Mouse (Mus musculus): ENCODE results near the gene Morn1. TPM values are rescaled to one million over a fixed set of nuclear protein-coding genes. Genes with fewer than 3 reads are reported as not detected.

Morn1 gene
- polyA plus RNA-seq, 1 experiment = 5.0 TPM

- Histone ChIP-seq H3K4me3 (ENCODE audit: insufficient read depth, low read length) (no peak overlapping the region), H3K27ac (ENCODE audit: insufficient read depth, low read length) (no peak overlapping the region), H3K4me1 (ENCODE audit: control insufficient read depth, insufficient read depth, low read length) (no peaks in the 10 kb centered on the region)
- TF ChIP-seq POLR2A (IDR thresholded peaks at IDR 0.05; ENCODE audit: low read depth, low read length) = no peak
- no peak for TF ChIP-seq CTCF (IDR thresholded peaks at IDR 0.05; ENCODE audit: borderline replicate concordance, insufficient read depth, low read length)
Measured at GRCm38 (mm10) chr4:155090688-155091449, 4.5 kb downstream of the Morn1 start.

GRCm38 (mm10) chr4:155092718-155093430 is 6.5 kb downstream of the Morn1 start:
- no peaks in the 10 kb centered on the region for H3K4me1 ChIP-seq (ENCODE audit: control insufficient read depth, insufficient read depth, low read length)
- H3K4me3 ChIP-seq (ENCODE audit: insufficient read depth, low read length) = no peak overlapping the region
- H3K27ac ChIP-seq (ENCODE audit: insufficient read depth, low read length) = no peak overlapping the region
- TF ChIP-seq CTCF (IDR thresholded peaks at IDR 0.05; ENCODE audit: borderline replicate concordance, insufficient read depth, low read length) (no peak), POLR2A (IDR thresholded peaks at IDR 0.05; ENCODE audit: low read depth, low read length) (no peak)

GRCm38 (mm10) chr4:155093431-155094149 is 7.2 kb downstream of the Morn1 start:
- Histone ChIP-seq H3K4me3 (ENCODE audit: insufficient read depth, low read length) (no peak overlapping the region), H3K27ac (ENCODE audit: insufficient read depth, low read length) (no peak overlapping the region), H3K4me1 (ENCODE audit: control insufficient read depth, insufficient read depth, low read length) (no peaks in the 10 kb centered on the region)
- no peak for TF ChIP-seq CTCF (IDR thresholded peaks at IDR 0.05; ENCODE audit: borderline replicate concordance, insufficient read depth, low read length)
- TF ChIP-seq POLR2A (IDR thresholded peaks at IDR 0.05; ENCODE audit: low read depth, low read length) = no peak

GRCm38 (mm10) chr4:155094565-155094964 is 8.2 kb downstream of the Morn1 start:
- TF ChIP-seq POLR2A (IDR thresholded peaks at IDR 0.05; ENCODE audit: low read depth, low read length) (no peak), CTCF (IDR thresholded peaks at IDR 0.05; ENCODE audit: borderline replicate concordance, insufficient read depth, low read length) (peak; percentile 71)
- Histone ChIP-seq H3K27ac (ENCODE audit: insufficient read depth, low read length) (no peak overlapping the region), H3K4me1 (ENCODE audit: control insufficient read depth, insufficient read depth, low read length) (no peaks in the 10 kb centered on the region), H3K4me3 (ENCODE audit: insufficient read depth, low read length) (no peak overlapping the region)

- H3K27ac ChIP-seq (ENCODE audit: insufficient read depth, low read length) = 0 out of 2 replicates have a peak overlapping the region, but pooled peaks have one; percentile 10
- no peaks in the 10 kb centered on the region for H3K4me1 ChIP-seq (ENCODE audit: control insufficient read depth, insufficient read depth, low read length)
- TF ChIP-seq POLR2A (IDR thresholded peaks at IDR 0.05; ENCODE audit: low read depth, low read length) (0 out of 2 replicates have a peak, but pooled peaks have one; percentile 29), CTCF (IDR thresholded peaks at IDR 0.05; ENCODE audit: borderline replicate concordance, insufficient read depth, low read length) (peak; percentile 93)
- no peak overlapping the region for H3K4me3 ChIP-seq (ENCODE audit: insufficient read depth, low read length)
Measured at GRCm38 (mm10) chr4:155095238-155095900, 9.0 kb downstream of the Morn1 start.

- TF ChIP-seq POLR2A (IDR thresholded peaks at IDR 0.05; ENCODE audit: low read depth, low read length) = no peak
- no peak for TF ChIP-seq CTCF (IDR thresholded peaks at IDR 0.05; ENCODE audit: borderline replicate concordance, insufficient read depth, low read length)
- Histone ChIP-seq H3K4me3 (ENCODE audit: insufficient read depth, low read length) (no peak overlapping the region), H3K27ac (ENCODE audit: insufficient read depth, low read length) (no peak overlapping the region), H3K4me1 (ENCODE audit: control insufficient read depth, insufficient read depth, low read length) (no peaks in the 10 kb centered on the region)
Measured at GRCm38 (mm10) chr4:155095967-155096366, 9.6 kb downstream of the Morn1 start.

- TF ChIP-seq POLR2A (IDR thresholded peaks at IDR 0.05; ENCODE audit: low read depth, low read length) (no peak), CTCF (IDR thresholded peaks at IDR 0.05; ENCODE audit: borderline replicate concordance, insufficient read depth, low read length) (no peak)
- Histone ChIP-seq H3K4me3 (ENCODE audit: insufficient read depth, low read length) (no peak overlapping the region), H3K27ac (ENCODE audit: insufficient read depth, low read length) (no peak overlapping the region), H3K4me1 (ENCODE audit: control insufficient read depth, insufficient read depth, low read length) (no peaks in the 10 kb centered on the region)
Measured at GRCm38 (mm10) chr4:155097452-155097851, 11.1 kb downstream of the Morn1 start.

- TF ChIP-seq POLR2A (IDR thresholded peaks at IDR 0.05; ENCODE audit: low read depth, low read length) = no peak
- no peak for TF ChIP-seq CTCF (IDR thresholded peaks at IDR 0.05; ENCODE audit: borderline replicate concordance, insufficient read depth, low read length)
- Histone ChIP-seq H3K4me3 (ENCODE audit: insufficient read depth, low read length) (no peak overlapping the region), H3K4me1 (ENCODE audit: control insufficient read depth, insufficient read depth, low read length) (no peaks in the 10 kb centered on the region), H3K27ac (ENCODE audit: insufficient read depth, low read length) (no peak overlapping the region)
Measured at GRCm38 (mm10) chr4:155098572-155098971, 12.2 kb downstream of the Morn1 start.

- TF ChIP-seq CTCF (IDR thresholded peaks at IDR 0.05; ENCODE audit: borderline replicate concordance, insufficient read depth, low read length) = no peak
- TF ChIP-seq POLR2A (IDR thresholded peaks at IDR 0.05; ENCODE audit: low read depth, low read length) = no peak
- Histone ChIP-seq H3K4me1 (ENCODE audit: control insufficient read depth, insufficient read depth, low read length) (peaks cover 8% of the 10 kb centered on the region), H3K27ac (ENCODE audit: insufficient read depth, low read length) (no peak overlapping the region), H3K4me3 (ENCODE audit: insufficient read depth, low read length) (no peak overlapping the region)
Measured at GRCm38 (mm10) chr4:155107886-155108285, 21.5 kb downstream of the Morn1 start.
